Mouse (Mus musculus) adrenal gland (tissue): ENCODE results near the gene Klra3.
"Not testable (repeated sequence)": the region's sequence is repeated elsewhere in the genome, so short reads cannot be mapped to it uniquely, and the experiment has no call there.

Experiments
- intact Hi-C: fragments of 180-260 bp; cut with DNase I; formaldehyde crosslinking; loops from one replicate; pipeline ENCODE4 v1.15.1; 2025
- long read RNA-seq, 2 experiments: library from polyadenylated mRNA; unstranded; transcript quantifications; one replicate each; pipeline ENCODE4 v2.0.0; 2020; ENCODE audit warnings: borderline replicate concordance in 1 of 2; ENCODE audit not compliant: insufficient replicate concordance in 1 of 2

Gene Klra3
- long read RNA-seq, experiment 1, result 0 reads
- long read RNA-seq, experiment 2, result 0 reads

DNA sequence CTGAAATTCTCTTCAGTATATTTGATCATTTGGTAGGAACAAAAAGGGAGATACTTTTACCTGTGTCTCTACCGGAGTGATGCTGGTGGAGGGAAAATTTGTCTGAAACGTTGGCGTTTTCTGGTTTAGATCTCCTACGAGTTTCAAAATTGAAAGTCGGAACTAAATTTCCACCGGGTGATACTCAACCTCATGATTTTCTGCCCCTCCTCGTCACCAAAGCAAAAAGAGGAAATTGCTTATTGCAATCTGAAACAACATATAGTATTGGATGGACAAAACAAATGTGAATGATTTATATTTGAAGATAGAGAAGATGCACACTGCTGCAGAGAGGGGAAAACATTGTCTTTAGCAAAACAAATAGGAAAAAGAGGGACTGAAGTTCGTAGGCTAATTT is at the start of gene Klra3:
Klra3 (minus strand) TSS at position 164 of the 400 bp plus-strand sequence.
- intact Hi-C loops, result no loop called here

DNA sequence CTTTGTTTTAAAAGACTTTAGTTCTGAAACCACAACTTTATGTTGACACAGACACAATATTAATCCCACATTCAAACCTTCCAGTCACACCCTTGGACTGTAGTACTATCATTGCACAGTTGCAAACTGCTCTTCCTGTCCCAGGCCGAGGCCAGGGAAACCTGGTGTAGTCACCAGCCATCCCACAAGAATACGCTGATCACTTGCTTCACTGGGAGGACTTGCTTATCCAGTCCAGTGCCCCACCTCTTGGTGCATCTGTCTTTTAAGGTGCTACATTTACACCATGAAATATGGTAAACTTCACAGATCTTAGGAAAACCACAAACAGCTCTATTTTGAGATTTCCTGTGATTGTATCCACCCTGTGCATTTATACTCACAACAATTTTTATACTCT is 49.4 kb upstream of the Klra3 start, which contains the start of gene Klra1:
Klra1 (minus strand) TSS at position 125 of the 400 bp plus-strand sequence.
- intact Hi-C loops, result no loop called here

- intact Hi-C loops, result no loop called here
Measured at GRCm38 (mm10) chr6:130385803-130386202, 48.4 kb upstream of the Klra3 start.

- intact Hi-C loops, result no loop called here
Measured at GRCm38 (mm10) chr6:130382375-130382774, 45.0 kb upstream of the Klra3 start.

- intact Hi-C loops, result not testable (repeated sequence)
Measured at GRCm38 (mm10) chr6:130345381-130345780, 8.0 kb upstream of the Klra3 start.

- intact Hi-C loops, result loop anchor here (5.0 kb wide), 1 partner anchor 145 kb away; no protein-coding TSS in a partner anchor
Measured at GRCm38 (mm10) chr6:130341973-130342372, 4.6 kb upstream of the Klra3 start.

- intact Hi-C loops, result no loop called here
Measured at GRCm38 (mm10) chr6:130287984-130288649, 49.3 kb downstream of the Klra3 start.

DNA sequence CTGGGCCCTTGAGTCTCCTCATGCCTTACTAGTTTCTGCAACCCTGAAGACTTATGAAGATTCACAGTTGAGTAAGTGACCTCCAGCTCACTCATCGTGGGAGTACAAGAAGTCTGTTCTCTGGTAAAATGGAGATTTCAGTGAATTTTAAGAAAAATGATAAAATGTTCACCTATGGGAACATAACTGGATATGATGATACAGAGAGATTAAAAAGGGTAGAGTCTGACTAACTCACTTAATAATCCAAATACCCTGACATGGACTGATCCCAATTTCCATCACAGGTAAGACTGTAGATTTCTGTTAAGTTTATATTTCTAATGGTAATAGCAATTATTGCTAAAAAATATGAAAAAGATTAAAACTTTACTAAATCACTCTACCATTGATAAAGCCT is 55.5 kb downstream of the Klra3 start, which contains the start of gene Klra10:
Klra10 (minus strand) TSS at position 101 of the 400 bp plus-strand sequence.
- intact Hi-C loops, result not testable (repeated sequence)
